Mouse (Mus musculus): Measurements from ENCODE around the gene Syt12. TPM values are rescaled to one million over a fixed set of nuclear protein-coding genes. Genes with fewer than 3 reads are reported as not detected.

The Syt12 gene
- polyA plus RNA-seq, 1 experiment from 2014 or later: not detected

- Histone ChIP-seq H3K4me3 (ENCODE audit: inconsistent target) (no peak overlapping the region), H3K27ac (no peak overlapping the region), H3K36me3 (ENCODE audit: inconsistent target) (no peaks in the 10 kb centered on the region), H3K79me2 (ENCODE audit: inconsistent target) (no peaks in the 10 kb centered on the region)
- WGBS (ENCODE audit: missing documents): 12% methylated on average over 4 of the region's 4 CpGs
Observed at GRCm38 (mm10) chr19:4497263-4497973, 20.2 kb upstream of the Syt12 start.

DNA sequence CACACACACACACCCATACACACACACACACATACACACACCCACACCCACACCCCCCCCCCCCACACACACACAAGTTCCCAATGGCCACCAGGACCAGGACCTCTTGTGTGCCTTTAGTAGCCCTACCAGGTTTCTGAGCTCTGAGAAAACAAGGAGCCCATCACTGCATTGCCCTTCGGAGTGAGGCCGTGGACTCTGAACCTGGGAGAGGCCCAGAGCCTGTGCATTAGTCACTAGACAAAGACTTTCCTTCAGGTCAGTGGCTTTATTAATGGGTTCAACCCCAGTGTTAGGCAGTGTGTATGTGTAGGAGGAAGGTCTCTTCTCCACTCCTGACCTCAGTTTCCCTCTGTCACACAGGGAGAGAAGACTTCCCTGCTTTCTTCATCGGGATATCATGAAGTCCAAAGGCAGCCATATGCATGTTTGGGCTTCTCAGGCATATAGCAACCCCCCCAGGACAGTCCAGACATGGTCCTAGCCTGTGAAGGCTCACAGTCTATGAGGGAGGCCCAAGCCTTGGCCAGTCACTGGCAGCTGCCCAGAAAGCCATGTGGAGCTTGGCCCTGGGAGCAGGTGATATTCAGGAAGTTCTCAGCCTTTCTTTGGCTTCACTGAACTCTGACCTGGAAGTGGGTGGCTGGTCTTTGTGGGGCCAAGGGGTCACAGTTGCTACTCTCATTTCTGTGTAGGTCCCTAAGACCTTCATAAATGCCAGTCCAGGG, 19.5 kb upstream of the Syt12 start:
- 89% methylated on average over 3 of the region's 3 CpGs for WGBS (ENCODE audit: missing documents)
- H3K36me3 ChIP-seq (ENCODE audit: inconsistent target): no peaks in the 10 kb centered on the region
- no peaks in the 10 kb centered on the region for H3K79me2 ChIP-seq (ENCODE audit: inconsistent target)
- no peak overlapping the region for H3K27ac ChIP-seq
- no peak overlapping the region for H3K4me3 ChIP-seq (ENCODE audit: inconsistent target)

GRCm38 (mm10) chr19:4495814-4496213, 18.6 kb upstream of the Syt12 start:
- Histone ChIP-seq H3K79me2 (ENCODE audit: inconsistent target) (no peaks in the 10 kb centered on the region), H3K27ac (no peak overlapping the region), H3K4me3 (ENCODE audit: inconsistent target) (no peak overlapping the region), H3K36me3 (ENCODE audit: inconsistent target) (no peaks in the 10 kb centered on the region)
- 93% methylated on average over 5 of the region's 5 CpGs for WGBS (ENCODE audit: missing documents)

GRCm38 (mm10) chr19:4494707-4495106, 17.5 kb upstream of the Syt12 start:
- no peak overlapping the region for H3K27ac ChIP-seq
- WGBS (ENCODE audit: missing documents): 91% methylated on average over 6 of the region's 7 CpGs
- no peak overlapping the region for H3K4me3 ChIP-seq (ENCODE audit: inconsistent target)
- no peaks in the 10 kb centered on the region for H3K79me2 ChIP-seq (ENCODE audit: inconsistent target)
- no peaks in the 10 kb centered on the region for H3K36me3 ChIP-seq (ENCODE audit: inconsistent target)

GRCm38 (mm10) chr19:4492526-4493296, 15.5 kb upstream of the Syt12 start:
- 77% methylated on average over 9 of the region's 9 CpGs for WGBS (ENCODE audit: missing documents)
- Histone ChIP-seq H3K4me3 (ENCODE audit: inconsistent target) (no peak overlapping the region), H3K79me2 (ENCODE audit: inconsistent target) (no peaks in the 10 kb centered on the region)

GRCm38 (mm10) chr19:4491080-4491695, 13.9 kb upstream of the Syt12 start:
- H3K27ac ChIP-seq: no peak overlapping the region
- no peaks in the 10 kb centered on the region for H3K79me2 ChIP-seq (ENCODE audit: inconsistent target)
- H3K4me3 ChIP-seq (ENCODE audit: inconsistent target): no peak overlapping the region
- 87% methylated on average over 10 of the region's 10 CpGs for WGBS (ENCODE audit: missing documents)
- no peaks in the 10 kb centered on the region for H3K36me3 ChIP-seq (ENCODE audit: inconsistent target)

More at GRCm38 (mm10) chr19:4492526-4493296, 15.5 kb upstream of the Syt12 start:
- no peak overlapping the region for H3K27ac ChIP-seq
- no peaks in the 10 kb centered on the region for H3K36me3 ChIP-seq (ENCODE audit: inconsistent target)

- no peaks in the 10 kb centered on the region for H3K79me2 ChIP-seq (ENCODE audit: inconsistent target)
- H3K27ac ChIP-seq: no peak overlapping the region
- no peak overlapping the region for H3K4me3 ChIP-seq (ENCODE audit: inconsistent target)
- 83% methylated on average over 2 of the region's 2 CpGs for WGBS (ENCODE audit: missing documents)
- no peaks in the 10 kb centered on the region for H3K36me3 ChIP-seq (ENCODE audit: inconsistent target)
Observed at GRCm38 (mm10) chr19:4487877-4488276, 10.6 kb upstream of the Syt12 start.

GRCm38 (mm10) chr19:4485006-4485405, 7.8 kb upstream of the Syt12 start:
- H3K4me3 ChIP-seq (ENCODE audit: inconsistent target): no peak overlapping the region
- WGBS (ENCODE audit: missing documents): 77% methylated on average over 5 of the region's 5 CpGs
- H3K79me2 ChIP-seq (ENCODE audit: inconsistent target): no peaks in the 10 kb centered on the region
- no peaks in the 10 kb centered on the region for H3K36me3 ChIP-seq (ENCODE audit: inconsistent target)
- H3K27ac ChIP-seq: no peak overlapping the region

DNA sequence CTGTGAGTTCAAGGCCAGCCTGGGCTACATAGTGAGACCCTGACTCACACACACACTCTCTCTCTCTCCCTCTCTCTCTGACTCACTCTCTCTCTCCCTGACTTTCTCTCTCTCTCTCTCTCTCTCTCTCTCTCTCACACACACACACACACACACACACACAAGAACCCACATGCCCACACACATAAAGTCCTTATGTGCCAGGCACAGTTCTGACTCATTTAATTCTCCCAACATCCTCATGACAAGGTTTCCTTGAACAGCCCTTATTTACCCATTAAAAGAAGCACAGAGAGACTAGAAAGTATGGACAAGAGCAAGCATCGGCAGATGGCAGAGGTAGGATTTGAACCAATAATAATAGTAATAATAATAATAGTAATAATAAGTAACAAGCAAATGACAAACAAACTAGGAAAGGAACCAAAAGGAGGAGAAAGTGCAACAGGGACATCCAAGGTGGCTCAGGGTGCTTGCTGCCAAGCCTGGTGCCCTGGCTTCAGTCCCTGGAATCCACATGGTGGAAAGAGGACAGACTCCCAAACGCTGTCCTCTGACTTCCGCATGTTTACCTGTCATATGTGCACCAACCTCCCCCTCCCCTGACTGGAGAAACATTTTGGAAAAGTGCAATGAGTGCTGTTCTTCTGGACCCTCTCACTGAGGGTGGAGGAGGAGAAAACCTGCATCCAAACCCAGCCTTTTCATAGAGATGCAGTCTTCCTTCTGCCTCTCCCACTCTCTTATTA, 5.0 kb upstream of the Syt12 start:
- 93% methylated on average over 2 of the region's 3 CpGs for WGBS (ENCODE audit: missing documents)
- no peak overlapping the region for H3K4me3 ChIP-seq (ENCODE audit: inconsistent target)
- no peak overlapping the region for H3K27ac ChIP-seq
- H3K36me3 ChIP-seq (ENCODE audit: inconsistent target): no peaks in the 10 kb centered on the region
- H3K79me2 ChIP-seq (ENCODE audit: inconsistent target): no peaks in the 10 kb centered on the region

- no peak overlapping the region for H3K4me3 ChIP-seq (ENCODE audit: inconsistent target)
- 17% methylated on average over 4 of the region's 4 CpGs for WGBS (ENCODE audit: missing documents)
- H3K27ac ChIP-seq: no peak overlapping the region
- no peaks in the 10 kb centered on the region for H3K79me2 ChIP-seq (ENCODE audit: inconsistent target)
- H3K36me3 ChIP-seq (ENCODE audit: inconsistent target): no peaks in the 10 kb centered on the region
Observed at GRCm38 (mm10) chr19:4481326-4481725, 4.1 kb upstream of the Syt12 start.

DNA sequence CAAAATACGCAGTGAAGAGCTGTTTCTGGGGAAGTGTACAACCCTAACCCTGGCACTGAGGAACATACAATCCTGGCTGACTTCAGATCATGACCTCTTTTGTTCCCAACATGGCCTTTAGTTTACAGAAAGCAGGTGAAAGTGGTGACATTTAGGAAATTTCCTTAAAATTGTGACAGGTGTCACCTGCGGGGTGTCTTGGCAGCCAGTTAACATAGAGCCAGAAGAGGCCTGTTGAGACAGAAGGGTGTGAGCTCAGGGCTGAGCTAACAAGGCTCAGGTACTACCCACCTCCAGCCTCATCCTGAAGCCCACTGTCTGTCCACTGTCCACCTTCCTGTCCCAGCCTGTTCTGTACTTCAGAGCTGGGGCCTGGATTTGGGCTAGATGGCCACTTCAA, 2.8 kb upstream of the Syt12 start:
- Histone ChIP-seq H3K27ac (no peak overlapping the region), H3K4me3 (ENCODE audit: inconsistent target) (no peak overlapping the region), H3K79me2 (ENCODE audit: inconsistent target) (no peaks in the 10 kb centered on the region), H3K36me3 (ENCODE audit: inconsistent target) (no peaks in the 10 kb centered on the region)
- WGBS (ENCODE audit: missing documents): 93% methylated on average over 2 of the region's 2 CpGs

DNA sequence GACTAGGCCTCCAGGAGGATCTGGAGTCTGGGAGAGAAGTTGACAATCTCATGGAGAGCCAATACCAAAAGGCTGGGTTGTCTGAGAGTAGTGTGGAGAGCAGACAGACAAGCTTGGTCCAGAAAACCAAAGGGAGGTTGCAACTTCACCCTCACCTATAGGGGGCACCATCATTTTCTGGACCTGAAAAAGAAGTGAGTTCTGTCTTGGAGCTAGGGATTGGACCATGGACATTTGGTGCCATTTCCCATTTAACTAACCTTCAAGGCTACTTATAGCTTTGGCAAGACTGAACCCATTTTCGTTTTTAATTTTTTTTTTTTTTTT, 906 bp upstream of the Syt12 start:
- H3K27ac ChIP-seq: no peak overlapping the region
- WGBS (ENCODE audit: missing documents): 0% methylated on average over 1 of the region's 1 CpGs
- H3K79me2 ChIP-seq (ENCODE audit: inconsistent target): no peaks in the 10 kb centered on the region
- H3K36me3 ChIP-seq (ENCODE audit: inconsistent target): no peaks in the 10 kb centered on the region
- H3K4me3 ChIP-seq (ENCODE audit: inconsistent target): no peak overlapping the region

DNA sequence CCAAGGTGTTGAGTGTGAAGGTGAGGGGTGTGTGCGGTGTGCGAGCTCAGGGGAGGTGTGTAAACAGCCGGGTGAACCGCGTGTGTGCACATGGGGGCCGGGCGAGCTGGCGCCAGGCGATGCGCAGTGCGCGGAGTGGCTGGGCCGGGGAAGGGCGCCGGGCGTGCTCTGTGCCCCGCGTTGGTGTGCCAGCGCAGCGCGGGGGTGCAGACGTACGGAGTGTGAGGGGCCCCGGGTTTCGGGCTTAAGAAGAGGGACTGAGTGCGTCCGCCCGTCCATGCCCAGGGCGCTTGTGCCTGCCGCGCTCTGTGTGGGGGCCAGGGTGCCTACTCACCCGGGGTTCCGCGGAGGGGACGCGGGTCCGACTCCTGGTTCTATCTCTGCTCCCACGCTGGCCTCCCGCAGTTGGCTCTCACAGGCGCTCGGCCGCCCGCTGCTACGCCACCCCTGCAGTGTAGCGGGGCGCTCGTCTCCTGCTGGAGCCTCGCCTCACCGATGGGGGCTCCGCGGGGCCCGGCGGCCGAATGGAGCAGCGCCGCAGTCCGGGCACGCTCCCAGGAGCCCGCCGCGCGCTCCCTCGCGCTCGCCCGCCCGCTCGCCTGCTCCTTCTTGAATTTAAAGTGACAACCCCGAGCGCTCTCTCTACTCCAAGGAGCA, 518 bp downstream of the Syt12 start:
- no peak overlapping the region for H3K27ac ChIP-seq
- no peaks in the 10 kb centered on the region for H3K79me2 ChIP-seq (ENCODE audit: inconsistent target)
- 1% methylated on average over 60 of the region's 70 CpGs for WGBS (ENCODE audit: missing documents)
- H3K36me3 ChIP-seq (ENCODE audit: inconsistent target): no peaks in the 10 kb centered on the region
- H3K4me3 ChIP-seq (ENCODE audit: inconsistent target): no peak overlapping the region

Data from macrophage (primary cell).